Mouse (Mus musculus): ENCODE measurements at regions not wholly inside any gene's neighbourhood (a gene's known extent, or its start where the extent isn't known, plus 50 kb on each side); places are given as distances from the start of the nearest gene placed in this dataset.

- Histone ChIP-seq H3K27ac (ENCODE audit: low read length) (no peak overlapping the region), H3K4me2 (ENCODE audit: low read length) (no peak overlapping the region), H3K4me1 (replicated peaks; ENCODE audit: control insufficient read depth, insufficient read depth, low read length) (no peaks in the 10 kb centered on the region), H3K9ac (replicated peaks; ENCODE audit: low read depth, low read length) (no peak overlapping the region), H3K36me3 (ENCODE audit: control insufficient read depth, insufficient read depth) (no peaks in the 10 kb centered on the region), H3K4me3 (replicated peaks; ENCODE audit: low read length) (no peak overlapping the region), H3K27me3 (replicated peaks; ENCODE audit: control insufficient read depth, insufficient read depth, low read length) (0 out of 2 replicates have a peak, but pooled peaks cover 3% of the 10 kb centered on the region), H3K9me3 (ENCODE audit: control insufficient read depth, low read length) (no peaks in the 10 kb centered on the region)
- WGBS: 74% methylated on average over 5 of the region's 5 CpGs
- ATAC-seq: no peak
Measured at GRCm38 (mm10) chr7:70300516-70300915, 66.0 kb downstream of the Nr2f2 start.

GRCm38 (mm10) chr7:70291431-70291830 is 75.1 kb downstream of the Nr2f2 start:
- no peak overlapping the region for H3K4me3 ChIP-seq (replicated peaks; ENCODE audit: low read length)
- no peaks in the 10 kb centered on the region for H3K4me1 ChIP-seq (replicated peaks; ENCODE audit: control insufficient read depth, insufficient read depth, low read length)
- H3K9ac ChIP-seq (replicated peaks; ENCODE audit: low read depth, low read length): no peak overlapping the region
- H3K36me3 ChIP-seq (ENCODE audit: control insufficient read depth, insufficient read depth): no peaks in the 10 kb centered on the region
- H3K27me3 ChIP-seq (replicated peaks; ENCODE audit: control insufficient read depth, insufficient read depth, low read length): peaks cover 30% of the 10 kb centered on the region
- 75% methylated on average over 6 of the region's 6 CpGs for WGBS
- no peaks in the 10 kb centered on the region for H3K9me3 ChIP-seq (ENCODE audit: control insufficient read depth, low read length)
- no peak overlapping the region for H3K4me2 ChIP-seq (ENCODE audit: low read length)
- H3K27ac ChIP-seq (ENCODE audit: low read length): no peak overlapping the region
- no peak for ATAC-seq

GRCm38 (mm10) chr7:70290733-70291320 is 75.7 kb downstream of the Nr2f2 start:
- Histone ChIP-seq H3K9me3 (ENCODE audit: control insufficient read depth, low read length) (no peaks in the 10 kb centered on the region), H3K9ac (replicated peaks; ENCODE audit: low read depth, low read length) (no peak overlapping the region), H3K36me3 (ENCODE audit: control insufficient read depth, insufficient read depth) (no peaks in the 10 kb centered on the region), H3K4me1 (replicated peaks; ENCODE audit: control insufficient read depth, insufficient read depth, low read length) (no peaks in the 10 kb centered on the region), H3K27me3 (replicated peaks; ENCODE audit: control insufficient read depth, insufficient read depth, low read length) (peaks cover 34% of the 10 kb centered on the region), H3K4me3 (replicated peaks; ENCODE audit: low read length) (no peak overlapping the region), H3K4me2 (ENCODE audit: low read length) (no peak overlapping the region), H3K27ac (ENCODE audit: low read length) (no peak overlapping the region)
- WGBS: 70% methylated on average over 8 of the region's 8 CpGs
- ATAC-seq: no peak

GRCm38 (mm10) chr7:70290277-70290676 is 76.3 kb downstream of the Nr2f2 start:
- Histone ChIP-seq H3K9ac (replicated peaks; ENCODE audit: low read depth, low read length) (no peak overlapping the region), H3K27me3 (replicated peaks; ENCODE audit: control insufficient read depth, insufficient read depth, low read length) (peaks cover 39% of the 10 kb centered on the region), H3K36me3 (ENCODE audit: control insufficient read depth, insufficient read depth) (no peaks in the 10 kb centered on the region), H3K27ac (ENCODE audit: low read length) (no peak overlapping the region), H3K4me2 (ENCODE audit: low read length) (no peak overlapping the region), H3K4me3 (replicated peaks; ENCODE audit: low read length) (no peak overlapping the region), H3K4me1 (replicated peaks; ENCODE audit: control insufficient read depth, insufficient read depth, low read length) (no peaks in the 10 kb centered on the region), H3K9me3 (ENCODE audit: control insufficient read depth, low read length) (no peaks in the 10 kb centered on the region)
- no peak for ATAC-seq
- WGBS: 21% methylated on average over 6 of the region's 6 CpGs

- no peaks in the 10 kb centered on the region for H3K9me3 ChIP-seq (ENCODE audit: control insufficient read depth, low read length)
- no peak overlapping the region for H3K4me3 ChIP-seq (replicated peaks; ENCODE audit: low read length)
- no peaks in the 10 kb centered on the region for H3K4me1 ChIP-seq (replicated peaks; ENCODE audit: control insufficient read depth, insufficient read depth, low read length)
- WGBS: 10% methylated on average over 5 of the region's 5 CpGs
- no peak overlapping the region for H3K4me2 ChIP-seq (ENCODE audit: low read length)
- no peak overlapping the region for H3K9ac ChIP-seq (replicated peaks; ENCODE audit: low read depth, low read length)
- H3K36me3 ChIP-seq (ENCODE audit: control insufficient read depth, insufficient read depth): no peaks in the 10 kb centered on the region
- peaks cover 49% of the 10 kb centered on the region for H3K27me3 ChIP-seq (replicated peaks; ENCODE audit: control insufficient read depth, insufficient read depth, low read length)
- H3K27ac ChIP-seq (ENCODE audit: low read length): no peak overlapping the region
- no peak for ATAC-seq
Measured at GRCm38 (mm10) chr7:70288621-70289020, 77.9 kb downstream of the Nr2f2 start.

- no peaks in the 10 kb centered on the region for H3K36me3 ChIP-seq (ENCODE audit: control insufficient read depth, insufficient read depth)
- H3K27ac ChIP-seq (ENCODE audit: low read length): no peak overlapping the region
- no peak for ATAC-seq
- H3K4me3 ChIP-seq (replicated peaks; ENCODE audit: low read length): 0 out of 2 replicates have a peak overlapping the region, but pooled peaks have one; percentile 7
- H3K27me3 ChIP-seq (replicated peaks; ENCODE audit: control insufficient read depth, insufficient read depth, low read length): peaks cover 56% of the 10 kb centered on the region
- H3K9me3 ChIP-seq (ENCODE audit: control insufficient read depth, low read length): no peaks in the 10 kb centered on the region
- H3K4me2 ChIP-seq (ENCODE audit: low read length): peak overlapping the region; percentile 18
- H3K4me1 ChIP-seq (replicated peaks; ENCODE audit: control insufficient read depth, insufficient read depth, low read length): no peaks in the 10 kb centered on the region
- WGBS: under 1% methylated on average over 29 of the region's 29 CpGs
- no peak overlapping the region for H3K9ac ChIP-seq (replicated peaks; ENCODE audit: low read depth, low read length)
Measured at GRCm38 (mm10) chr7:70287891-70288421, 78.6 kb downstream of the Nr2f2 start.

- peaks cover 63% of the 10 kb centered on the region for H3K27me3 ChIP-seq (replicated peaks; ENCODE audit: control insufficient read depth, insufficient read depth, low read length)
- no peak overlapping the region for H3K27ac ChIP-seq (ENCODE audit: low read length)
- ATAC-seq: no peak
- no peaks in the 10 kb centered on the region for H3K36me3 ChIP-seq (ENCODE audit: control insufficient read depth, insufficient read depth)
- no peak overlapping the region for H3K4me3 ChIP-seq (replicated peaks; ENCODE audit: low read length)
- no peaks in the 10 kb centered on the region for H3K9me3 ChIP-seq (ENCODE audit: control insufficient read depth, low read length)
- no peak overlapping the region for H3K9ac ChIP-seq (replicated peaks; ENCODE audit: low read depth, low read length)
- H3K4me2 ChIP-seq (ENCODE audit: low read length): no peak overlapping the region
- WGBS: 10% methylated on average over 14 of the region's 14 CpGs
- no peaks in the 10 kb centered on the region for H3K4me1 ChIP-seq (replicated peaks; ENCODE audit: control insufficient read depth, insufficient read depth, low read length)
Measured at GRCm38 (mm10) chr7:70286836-70287355, 79.6 kb downstream of the Nr2f2 start.

- 11% methylated on average over 3 of the region's 3 CpGs for WGBS
- no peak overlapping the region for H3K9ac ChIP-seq (replicated peaks; ENCODE audit: low read depth, low read length)
- no peak overlapping the region for H3K4me3 ChIP-seq (replicated peaks; ENCODE audit: low read length)
- no peak overlapping the region for H3K4me2 ChIP-seq (ENCODE audit: low read length)
- H3K27ac ChIP-seq (ENCODE audit: low read length): no peak overlapping the region
- no peak for ATAC-seq
- H3K4me1 ChIP-seq (replicated peaks; ENCODE audit: control insufficient read depth, insufficient read depth, low read length): peaks cover 6% of the 10 kb centered on the region; the same call in 1 of the 2 replicates
- no peaks in the 10 kb centered on the region for H3K9me3 ChIP-seq (ENCODE audit: control insufficient read depth, low read length)
- peaks cover 68% of the 10 kb centered on the region for H3K27me3 ChIP-seq (replicated peaks; ENCODE audit: control insufficient read depth, insufficient read depth, low read length)
- H3K36me3 ChIP-seq (ENCODE audit: control insufficient read depth, insufficient read depth): no peaks in the 10 kb centered on the region
Measured at GRCm38 (mm10) chr7:70285344-70285743, 81.2 kb downstream of the Nr2f2 start.

GRCm38 (mm10) chr7:70283836-70284235 is 82.7 kb downstream of the Nr2f2 start:
- peaks cover 6% of the 10 kb centered on the region; the same call in 1 of the 2 replicates for H3K4me1 ChIP-seq (replicated peaks; ENCODE audit: control insufficient read depth, insufficient read depth, low read length)
- H3K9ac ChIP-seq (replicated peaks; ENCODE audit: low read depth, low read length): no peak overlapping the region
- no peak for ATAC-seq
- H3K27ac ChIP-seq (ENCODE audit: low read length): no peak overlapping the region
- H3K36me3 ChIP-seq (ENCODE audit: control insufficient read depth, insufficient read depth): no peaks in the 10 kb centered on the region
- WGBS: 0% methylated on average over 1 of the region's 1 CpGs
- H3K9me3 ChIP-seq (ENCODE audit: control insufficient read depth, low read length): no peaks in the 10 kb centered on the region
- peaks cover 62% of the 10 kb centered on the region for H3K27me3 ChIP-seq (replicated peaks; ENCODE audit: control insufficient read depth, insufficient read depth, low read length)
- H3K4me3 ChIP-seq (replicated peaks; ENCODE audit: low read length): no peak overlapping the region
- no peak overlapping the region for H3K4me2 ChIP-seq (ENCODE audit: low read length)
